Mouse (Mus musculus): ENCODE results near the gene Arid4b.

The Arid4b gene

GRCm38 (mm10) chr13:14062209-14063012 is 621 bp upstream of the Arid4b start:
- DNase-seq = no peak

DNA sequence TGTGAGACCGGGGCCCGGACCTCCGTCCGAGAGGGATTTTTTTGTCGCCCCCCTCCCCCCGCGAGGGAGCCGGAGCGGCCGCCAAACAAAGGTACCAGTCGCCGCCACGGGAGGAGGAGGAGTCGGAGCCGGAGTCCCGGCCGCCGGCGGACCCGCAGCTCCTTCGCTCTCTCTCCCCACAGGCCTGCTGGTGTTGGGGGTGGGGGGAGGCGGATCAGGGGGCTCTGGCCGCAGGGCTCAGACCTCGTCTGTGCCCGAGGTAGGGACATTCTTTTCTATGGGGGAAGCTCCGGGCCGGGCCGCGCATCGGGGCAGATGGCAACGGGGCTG is 875 bp downstream of the Arid4b start:
- peak; percentile 46 for DNase-seq

GRCm38 (mm10) chr13:14064341-14065027 is 1.5 kb downstream of the Arid4b start:
- DNase-seq = peak; percentile 30

DNA sequence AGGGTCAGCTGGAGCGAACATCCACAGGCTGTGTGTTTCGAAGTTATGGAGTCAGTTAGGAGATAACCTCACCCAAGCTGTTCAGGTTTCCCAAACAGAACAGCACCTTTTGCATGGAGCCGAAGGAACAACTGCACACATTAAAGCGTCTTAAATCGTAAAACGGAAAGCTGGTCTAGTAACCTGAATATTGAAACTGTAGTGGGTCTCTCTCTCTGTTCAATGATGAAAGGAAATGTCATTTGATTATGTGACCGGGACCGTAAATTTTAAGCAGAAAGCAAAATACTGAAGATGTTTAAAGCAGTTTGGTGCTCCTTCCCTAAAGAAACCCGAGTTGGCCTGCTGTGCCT is 2.0 kb downstream of the Arid4b start:
- no peak for DNase-seq

DNA sequence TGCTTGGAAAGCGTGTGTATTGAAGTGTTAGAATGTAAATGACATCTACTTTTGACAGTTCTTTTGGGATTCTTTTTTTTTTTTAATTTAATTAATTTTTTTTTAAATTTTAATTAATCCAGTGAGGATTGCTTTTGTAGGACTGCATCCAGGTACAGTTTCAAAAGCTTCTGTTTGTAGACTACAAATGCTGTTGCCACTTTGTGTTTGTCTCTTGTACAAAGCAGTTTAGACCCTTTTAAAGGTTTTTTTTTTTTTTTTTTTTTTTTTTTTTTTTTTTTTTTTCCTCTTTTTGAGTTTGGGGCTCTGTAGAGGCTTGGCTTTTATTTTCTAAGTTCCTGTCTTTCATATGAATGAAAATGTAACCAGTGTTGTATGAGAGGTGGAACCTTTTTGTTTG is 2.7 kb downstream of the Arid4b start:
- DNase-seq = no peak

GRCm38 (mm10) chr13:14068035-14068434 is 5.0 kb downstream of the Arid4b start:
- DNase-seq = no peak

DNA sequence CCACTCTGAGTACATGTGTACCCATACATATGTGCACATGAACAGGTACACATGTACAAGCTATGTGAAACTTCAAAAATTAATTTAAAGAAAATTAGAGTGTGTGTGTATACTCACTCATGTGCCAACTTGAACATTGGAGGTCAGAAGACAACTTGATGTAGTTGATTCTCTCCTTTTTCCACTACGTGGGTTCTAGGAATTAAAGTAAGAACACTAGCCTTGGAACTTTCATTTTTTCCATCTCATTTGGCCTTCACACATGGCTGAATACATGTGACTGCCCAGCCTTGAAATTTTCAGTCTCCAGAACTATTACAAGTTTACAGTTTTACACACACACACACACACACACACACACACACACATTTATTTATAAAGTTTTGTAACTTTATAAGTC is 6.3 kb downstream of the Arid4b start:
- no peak for DNase-seq

DNA sequence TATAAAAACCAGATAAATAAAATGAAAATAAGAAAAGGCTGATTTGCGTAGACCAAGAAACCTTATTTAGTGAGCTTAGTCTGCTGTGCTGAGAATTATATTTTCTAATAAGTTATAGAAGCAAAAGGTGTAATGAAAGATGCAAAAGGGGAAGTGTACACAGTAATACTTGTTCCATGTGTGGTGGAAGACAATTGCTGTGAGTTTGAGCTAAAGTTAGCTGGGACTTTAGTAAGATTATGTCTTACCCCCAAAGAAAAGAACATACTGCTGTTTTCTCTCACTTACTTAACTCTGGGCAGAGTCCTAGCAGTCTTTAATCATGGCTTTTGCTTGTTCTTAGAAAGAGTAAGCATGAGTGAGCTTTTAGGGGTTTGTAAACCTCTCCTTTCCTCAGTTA is 11.3 kb downstream of the Arid4b start:
- no peak for DNase-seq

DNA sequence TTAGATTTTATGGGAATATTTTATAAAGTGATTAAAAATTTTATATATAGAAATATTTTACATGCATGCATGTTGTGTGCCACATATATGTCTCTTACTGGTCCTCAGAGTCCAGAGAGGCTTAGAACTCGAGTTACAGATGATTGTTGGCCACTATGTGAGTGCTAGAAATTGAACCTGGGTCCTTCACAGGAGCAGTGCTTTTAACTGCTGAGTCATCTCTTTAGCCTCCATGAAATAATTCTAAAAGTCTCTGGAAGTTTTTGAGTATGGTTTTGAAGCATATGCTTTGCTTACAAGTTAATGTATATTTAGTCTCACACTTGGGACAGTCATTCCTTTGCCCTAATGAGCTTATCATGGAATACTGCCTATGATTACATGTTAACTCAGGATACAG is 12.3 kb downstream of the Arid4b start:
- DNase-seq = no peak

DNA sequence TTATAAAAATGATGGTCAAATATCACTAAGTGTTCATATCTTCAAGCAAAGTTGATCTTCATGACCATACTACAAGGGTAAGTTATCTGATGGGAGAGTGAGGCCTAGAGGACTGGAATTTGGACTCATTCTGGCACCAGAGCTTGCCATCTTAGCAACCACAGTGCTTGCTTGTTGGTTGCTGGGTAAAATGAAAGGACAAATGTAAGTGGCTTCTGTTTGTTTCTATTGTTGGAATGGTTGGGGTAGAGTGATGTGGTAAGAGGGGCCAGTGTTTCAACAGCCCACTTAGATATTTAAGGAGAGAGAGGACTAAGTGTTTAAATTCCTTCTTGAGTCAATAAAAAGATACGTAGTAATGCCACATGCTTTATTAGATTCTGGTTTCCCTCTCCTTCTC is 25.6 kb downstream of the Arid4b start:
- DNase-seq = no peak

GRCm38 (mm10) chr13:14103026-14103425 is 40.0 kb downstream of the Arid4b start:
- DNase-seq = no peak

GRCm38 (mm10) chr13:14110154-14110873 is 47.3 kb downstream of the Arid4b start:
- DNase-seq = no peak

- no peak for DNase-seq
Measured at GRCm38 (mm10) chr13:14111146-14111545, 48.1 kb downstream of the Arid4b start.

- DNase-seq = no peak
Measured at GRCm38 (mm10) chr13:14113746-14114528, 50.9 kb downstream of the Arid4b start.

DNA sequence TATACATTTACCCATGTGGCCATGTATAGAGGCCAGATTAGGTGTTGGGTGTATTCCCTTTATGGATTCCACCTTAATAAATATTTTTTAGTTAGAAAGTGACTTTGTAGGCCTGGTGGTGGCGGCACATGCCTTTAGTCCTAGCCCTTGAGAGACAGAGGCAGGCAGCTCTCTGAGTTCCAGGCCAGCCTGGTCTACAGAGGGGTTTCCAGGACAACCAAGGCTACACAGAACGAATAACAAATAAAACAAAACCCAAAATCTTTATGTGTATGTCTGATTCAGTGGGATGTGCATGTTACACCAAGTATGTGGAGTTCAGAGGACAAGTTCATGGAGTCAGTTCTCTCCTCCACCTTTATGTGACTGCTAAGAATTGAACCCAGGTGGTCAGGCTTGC is 52.8 kb downstream of the Arid4b start:
- DNase-seq = no peak

GRCm38 (mm10) chr13:14131651-14132050 is 68.6 kb downstream of the Arid4b start:
- peak; percentile 16 for DNase-seq

- DNase-seq = no peak
Measured at GRCm38 (mm10) chr13:14142294-14142966, 79.4 kb downstream of the Arid4b start.

- DNase-seq = no peak
Measured at GRCm38 (mm10) chr13:14177989-14178388, 115.0 kb downstream of the Arid4b start.

DNA sequence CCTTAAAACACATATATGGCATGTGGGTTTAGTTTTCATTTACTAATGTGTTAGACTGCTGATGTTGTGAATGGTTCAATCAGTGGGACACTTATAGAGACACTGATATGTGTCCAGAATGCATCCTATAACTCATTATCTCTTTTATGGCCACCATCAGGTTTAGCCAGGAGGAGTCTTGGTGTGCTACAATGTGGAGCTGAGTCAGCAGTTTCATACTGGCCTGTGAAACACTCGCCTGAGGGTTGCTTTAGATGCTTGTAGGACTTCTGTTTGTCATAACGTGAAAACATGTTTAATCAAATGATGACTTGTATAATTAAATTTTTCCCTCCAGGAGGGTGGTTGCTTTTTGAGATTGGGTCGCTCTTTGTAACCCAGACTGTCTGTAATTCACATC is 116.6 kb downstream of the Arid4b start:
- DNase-seq = no peak

GRCm38 (mm10) chr13:14245946-14246345 is 182.9 kb downstream of the Arid4b start:
- DNase-seq = no peak
